Mouse (Mus musculus) heart, postnatal 25 days (tissue): ENCODE data around the gene Ghr. TPM values are rescaled to one million over a fixed set of nuclear protein-coding genes. Genes with fewer than 3 reads are reported as not detected.

Source experiments
- DNase-seq: peaks from one replicate; pipeline ENCODE4 v3.0.0; 2022; ENCODE audit warnings: low spot score
- intact Hi-C: fragments of 180-260 bp; cut with DNase I; formaldehyde crosslinking; loops from one replicate; pipeline ENCODE4 v1.15.1; 2025
- total RNA-seq, 2 experiments: library from RNA; stranded (reverse); gene quantifications; 2 replicates each; pipeline ENCODE4 v1.2.3; 2021

The Ghr gene
- total RNA-seq, 2 experiments from 2014 or later = 155 to 168 TPM

DNA sequence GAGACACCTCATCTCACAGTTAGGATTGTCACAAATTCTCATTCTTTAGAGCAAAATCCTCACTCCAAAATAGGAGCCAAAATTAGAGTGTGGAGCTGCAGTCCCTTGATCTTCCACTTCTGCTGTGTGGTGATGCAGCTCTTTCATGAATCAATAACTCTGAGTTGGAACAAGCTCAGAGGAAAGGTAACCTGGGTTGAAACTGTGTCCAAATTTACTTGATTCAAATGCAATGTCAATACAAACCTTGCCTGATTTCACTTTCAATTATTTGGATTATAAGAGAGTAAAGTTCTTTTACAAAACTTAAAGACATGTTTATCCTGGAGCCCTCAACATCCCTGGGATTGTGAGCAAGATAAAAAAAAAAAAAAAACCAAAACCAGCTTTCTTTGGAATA, 260.3 kb downstream of the Ghr start:
- intact Hi-C loops = no loop called here
- no peak for DNase-seq

DNA sequence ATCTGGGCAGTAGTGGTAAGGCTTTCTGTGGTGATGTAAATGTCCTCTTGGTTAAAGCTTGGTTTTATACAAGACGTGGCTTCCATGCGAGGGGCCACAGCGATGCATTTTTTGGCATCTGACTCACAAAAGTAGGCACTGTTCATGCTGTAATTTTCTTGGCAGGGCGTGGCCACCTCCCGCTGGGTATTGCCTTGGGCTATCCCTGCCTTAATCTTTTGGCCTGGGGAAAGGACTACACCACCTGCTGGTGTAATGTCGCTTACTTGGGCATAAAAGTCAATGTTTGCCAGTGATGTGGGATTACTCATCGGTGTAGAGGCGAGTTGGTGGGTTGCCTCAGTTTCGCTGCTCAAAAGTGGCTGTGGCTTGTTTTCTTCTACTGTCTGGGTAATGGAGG, 263.4 kb downstream of the Ghr start:
- intact Hi-C loops = no loop called here
- no peak for DNase-seq

DNA sequence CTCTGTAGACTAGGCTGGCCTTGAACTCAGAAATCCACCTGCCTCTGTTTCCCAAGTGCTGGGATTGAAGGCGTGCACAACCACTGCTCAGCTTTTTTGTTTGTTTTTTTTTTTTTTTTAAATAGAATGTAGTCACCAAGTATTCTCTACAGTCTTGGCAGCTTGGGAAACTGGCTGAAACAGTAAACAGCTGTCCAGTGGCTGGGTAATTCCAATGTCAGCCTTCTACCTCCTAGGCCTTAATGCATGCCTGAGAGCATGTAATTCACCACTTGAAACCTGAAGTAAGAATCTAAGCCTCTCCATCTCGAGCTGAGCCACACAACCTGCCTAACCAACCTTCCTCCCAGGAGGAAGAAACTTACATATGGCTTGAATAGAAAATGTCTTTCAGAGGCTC, 266.7 kb downstream of the Ghr start:
- DNase-seq = no peak
- intact Hi-C loops = no loop called here

DNA sequence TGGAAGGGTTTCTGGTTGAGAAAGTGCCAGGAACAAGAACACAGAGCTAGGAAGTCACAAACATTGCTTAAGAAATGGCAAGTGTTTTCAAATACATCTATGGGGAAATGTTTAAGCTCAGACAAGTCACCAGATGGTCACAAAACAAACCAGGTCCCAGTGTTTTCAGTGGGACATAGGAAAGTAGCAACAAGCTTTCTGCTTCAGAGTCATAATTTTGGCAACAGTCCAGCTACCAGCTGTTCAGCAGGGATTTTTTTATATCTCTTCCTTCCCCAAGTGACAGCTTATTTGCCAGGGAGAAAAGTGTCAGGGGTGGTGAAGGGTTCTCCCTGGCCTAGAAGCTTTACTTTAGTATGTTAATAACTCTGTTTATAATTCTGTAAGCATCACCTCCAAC, 270.4 kb downstream of the Ghr start:
- DNase-seq = no peak

DNA sequence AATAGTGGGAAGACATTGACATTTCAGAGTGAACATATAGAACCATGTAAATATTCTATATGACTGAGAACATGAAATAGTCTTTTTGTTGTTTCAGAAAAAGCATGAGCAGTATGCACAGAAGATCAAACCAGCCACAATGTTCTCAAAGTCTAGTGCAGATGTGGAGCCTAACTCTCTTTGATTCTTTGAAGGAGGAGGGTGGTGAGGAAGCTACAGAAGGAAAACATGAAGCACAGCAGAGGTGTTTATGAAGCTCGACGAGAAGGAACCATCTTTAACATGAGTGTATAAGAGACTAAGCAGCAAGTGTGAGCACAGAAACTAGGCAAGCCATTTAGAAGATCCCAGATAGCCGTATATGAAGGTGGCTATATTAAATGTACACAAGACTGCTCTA, 273.4 kb downstream of the Ghr start:
- DNase-seq = no peak
- intact Hi-C loops = no loop called here

More for the DNA sequence above, 270.4 kb downstream of the Ghr start:
- intact Hi-C loops = no loop called here

DNA sequence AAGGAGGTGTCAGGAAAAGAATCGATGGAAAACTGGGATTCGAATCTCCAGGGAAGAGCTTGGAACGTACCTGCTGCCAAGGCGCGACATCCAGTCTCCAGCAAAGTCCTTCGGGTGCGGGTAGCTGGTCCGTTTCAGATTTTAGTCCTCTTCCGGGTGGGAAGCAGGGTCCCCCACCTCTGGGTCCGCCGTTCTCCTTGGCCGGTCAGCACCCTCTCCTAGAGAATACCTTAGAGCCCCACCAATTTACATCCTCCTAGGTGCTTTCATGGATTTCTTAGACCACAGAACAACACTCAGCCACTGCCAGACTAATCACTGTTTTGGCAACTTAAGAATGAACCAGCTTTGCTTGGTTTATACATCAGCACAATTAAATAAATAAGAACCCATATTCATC, 279.9 kb downstream of the Ghr start, which contains the start of gene Ccdc152:
Gene Ccdc152, minus strand, starts transcription at position 101 of the 400 bp plus-strand sequence.
- no peak for DNase-seq
- intact Hi-C loops = no loop called here

DNA sequence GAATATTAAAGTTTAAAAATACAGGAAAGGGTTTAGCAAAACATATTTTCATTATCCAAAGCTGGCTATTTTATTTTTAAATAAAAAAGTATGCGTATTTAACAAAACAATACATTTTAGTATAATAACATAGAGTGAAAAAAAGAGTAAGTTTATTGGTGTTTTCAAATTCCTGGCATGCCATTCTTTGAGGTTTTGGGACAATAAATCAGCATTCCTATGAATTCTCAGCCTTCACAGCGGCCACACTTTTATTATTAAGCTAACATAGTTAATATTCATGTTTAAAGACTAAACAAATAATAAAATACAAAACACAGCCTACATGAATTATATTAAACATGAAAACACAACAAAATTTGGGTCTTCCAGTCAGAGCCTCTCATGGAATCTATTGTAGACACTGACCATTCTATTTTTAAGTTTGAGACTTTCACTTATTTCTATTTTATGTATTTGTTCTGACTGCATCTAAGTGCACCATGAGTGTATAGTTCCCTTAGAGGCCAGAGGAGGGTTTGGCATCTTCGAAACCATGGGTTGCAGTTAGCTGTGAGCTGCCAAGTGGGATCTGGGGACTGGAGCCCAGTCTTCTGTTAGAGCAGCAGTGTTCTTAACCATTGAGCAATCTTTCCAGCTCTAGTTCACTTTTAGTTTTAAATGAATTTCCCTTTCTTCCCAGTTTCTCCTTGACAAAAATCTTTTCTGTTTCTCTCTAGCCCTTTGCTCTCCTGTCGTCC, 282.8 kb downstream of the Ghr start:
- intact Hi-C loops = no loop called here

DNA sequence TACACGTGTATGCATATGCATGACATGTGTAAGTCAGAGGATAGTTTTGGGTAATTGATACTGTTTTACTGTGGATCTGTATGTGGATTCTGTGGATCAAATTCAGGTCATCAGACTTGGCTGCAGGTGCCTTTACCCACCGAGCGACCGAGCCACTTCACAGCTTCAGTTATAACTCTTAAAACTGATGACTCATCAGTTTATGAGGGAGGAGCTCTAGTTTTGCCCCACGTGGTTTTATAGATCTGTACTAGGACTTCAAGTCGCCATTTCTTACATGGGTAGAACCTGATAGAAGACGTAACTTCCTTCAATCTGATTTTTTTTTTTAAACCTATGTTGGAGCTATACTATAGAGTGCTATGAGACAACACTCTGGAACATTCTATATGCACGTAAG, 285.7 kb downstream of the Ghr start:
- no peak for DNase-seq
- intact Hi-C loops = loop anchor here (5.0 to 10.0 kb wide), 3 partner anchors 60 to 637 kb away; no protein-coding TSS in a partner anchor

More for the DNA sequence above, 282.8 kb downstream of the Ghr start:
- no peak for DNase-seq

DNA sequence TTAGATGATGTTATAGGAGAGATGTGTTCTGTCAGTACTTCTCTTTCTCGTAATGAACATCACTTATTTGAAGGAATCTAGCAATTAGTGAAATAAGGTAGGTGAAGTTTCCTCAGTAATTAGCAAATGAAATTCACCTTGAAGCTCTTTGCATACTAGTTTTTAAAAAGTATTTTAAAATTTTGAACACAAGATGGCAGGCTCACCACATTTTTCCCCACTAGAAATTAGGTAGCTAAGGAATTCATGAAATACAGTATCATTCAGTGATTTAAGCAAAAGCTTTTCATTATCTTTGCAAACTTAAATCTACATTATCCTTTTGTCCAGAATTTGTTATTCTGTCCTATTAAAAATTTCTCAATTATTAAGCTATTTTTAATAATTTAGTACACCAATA, 287.3 kb downstream of the Ghr start:
- intact Hi-C loops = loop anchor here (5.0 to 10.0 kb wide), 3 partner anchors 61 to 639 kb away; no protein-coding TSS in a partner anchor
- DNase-seq = no peak

DNA sequence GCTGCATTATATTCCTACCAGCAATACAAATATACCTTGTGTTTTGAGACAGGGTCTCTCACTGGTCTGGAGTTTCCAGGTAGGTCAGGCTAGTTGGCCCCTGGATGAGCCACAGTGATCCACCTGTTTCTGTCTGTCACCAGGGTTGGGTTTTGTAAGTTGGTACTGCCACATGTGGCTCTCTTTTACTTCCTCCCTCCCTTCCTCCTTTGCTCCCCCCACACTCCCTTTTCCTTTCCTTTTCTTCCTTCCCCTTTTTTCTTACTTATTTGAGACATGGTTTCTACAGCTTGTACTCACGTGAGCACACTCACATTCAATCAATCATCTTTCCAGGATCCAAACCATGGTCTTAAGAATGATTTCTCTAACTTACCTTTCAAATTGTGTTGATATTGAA, 289.8 kb downstream of the Ghr start:
- no peak for DNase-seq
- intact Hi-C loops = loop anchor here (10.0 kb wide), 1 partner anchor 641 kb away; no protein-coding TSS in a partner anchor

DNA sequence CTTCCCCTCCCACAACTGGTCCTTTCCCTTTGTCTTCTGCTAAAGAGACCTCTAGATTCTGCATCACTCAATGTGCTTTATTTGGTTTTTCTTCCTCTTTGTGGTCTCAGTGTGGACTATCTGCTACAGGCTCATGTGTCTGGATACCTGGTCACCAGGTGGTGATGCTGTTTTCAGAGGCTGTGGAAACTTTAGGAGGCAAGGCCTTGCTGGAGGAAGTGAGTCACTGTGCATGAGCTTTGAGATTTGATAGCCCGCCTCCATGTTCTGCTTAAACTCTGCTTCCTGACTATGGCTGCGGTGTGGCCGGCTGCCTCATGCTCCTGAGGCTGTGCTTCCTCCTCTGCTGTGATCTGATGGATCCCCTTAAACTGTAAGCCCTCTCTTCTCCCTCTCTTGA, 292.9 kb downstream of the Ghr start:
- intact Hi-C loops = loop anchor here (10.0 kb wide), 1 partner anchor 644 kb away; no protein-coding TSS in a partner anchor
- DNase-seq = no peak

DNA sequence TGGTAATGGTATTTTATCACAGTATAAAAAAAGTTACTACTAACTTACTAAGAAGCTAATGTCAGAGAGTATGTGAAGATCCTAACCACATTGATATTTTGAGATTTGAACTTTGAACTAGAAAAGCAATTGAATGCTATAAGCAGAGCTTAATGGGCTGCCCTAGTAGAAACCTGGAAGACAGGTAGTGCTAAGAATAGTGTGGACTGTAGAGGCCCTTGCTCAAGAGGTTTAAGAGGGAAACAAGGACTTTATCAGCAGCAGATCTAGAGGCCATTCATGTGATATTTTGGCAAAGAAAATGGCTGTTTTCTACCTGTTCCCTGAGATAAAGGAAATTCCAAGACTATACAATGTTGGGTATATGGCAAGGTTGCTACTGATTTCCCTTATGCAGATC, 297.3 kb downstream of the Ghr start:
- no peak for DNase-seq
- intact Hi-C loops = no loop called here

DNA sequence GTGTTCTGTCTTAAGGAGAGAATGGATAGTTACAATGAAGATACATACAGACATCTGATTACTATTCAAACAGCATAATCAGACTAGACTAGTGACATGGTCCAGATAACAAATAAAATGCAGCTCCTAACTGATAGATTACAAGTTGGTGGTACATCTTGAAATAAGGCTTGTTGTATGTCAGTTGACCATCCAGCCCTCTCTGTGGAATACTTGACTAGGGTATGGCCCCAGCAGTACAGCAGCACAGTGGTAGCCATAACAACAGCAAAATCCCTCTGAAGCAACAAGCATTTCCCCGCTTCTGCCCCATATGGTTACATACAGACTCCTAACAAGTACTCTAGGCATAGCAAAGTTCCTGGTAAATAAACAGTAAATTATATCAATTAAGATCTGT, 301.6 kb downstream of the Ghr start:
- DNase-seq = no peak

DNA sequence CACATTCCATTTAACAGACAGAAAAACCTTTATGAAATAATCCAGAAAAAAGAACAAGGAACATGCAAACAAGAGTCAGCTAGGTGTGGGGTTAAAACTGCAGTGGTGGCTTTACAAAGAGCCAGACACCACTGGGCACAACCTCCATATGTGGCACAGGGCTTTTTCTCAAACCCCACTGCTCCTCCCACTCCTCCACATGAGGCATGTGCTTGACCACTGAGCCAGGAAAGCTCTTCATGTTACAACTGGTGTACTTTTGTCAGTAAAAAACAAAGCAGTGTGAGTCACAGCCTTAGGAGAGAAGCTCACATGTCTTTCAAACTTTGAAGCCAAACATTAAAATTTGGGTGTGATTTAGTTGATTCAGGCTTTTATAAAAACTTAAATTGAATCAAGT, 302.1 kb downstream of the Ghr start:
- no peak for DNase-seq
- intact Hi-C loops = no loop called here

More for the DNA sequence above, 301.6 kb downstream of the Ghr start:
- intact Hi-C loops = no loop called here

DNA sequence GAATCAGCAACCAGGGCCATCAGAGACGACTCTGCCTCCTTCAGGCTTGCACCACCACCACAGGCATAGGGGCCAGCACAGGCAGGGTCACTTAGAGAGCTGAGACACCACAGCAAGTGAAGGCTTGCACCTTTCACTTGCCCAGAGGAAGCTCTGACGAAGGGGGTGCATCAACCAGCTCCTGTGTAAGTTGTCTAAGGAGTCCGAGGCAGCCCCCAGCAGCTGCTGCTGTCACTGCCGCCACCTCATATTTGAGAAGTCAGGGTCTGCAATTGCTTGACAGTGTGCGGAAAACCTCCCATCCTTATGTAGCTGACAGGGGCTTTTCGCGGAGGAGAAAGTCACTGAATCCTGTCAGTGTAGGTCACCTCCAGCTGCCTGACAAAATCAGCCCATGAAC, 304.1 kb downstream of the Ghr start:
- intact Hi-C loops = no loop called here
- DNase-seq = no peak

DNA sequence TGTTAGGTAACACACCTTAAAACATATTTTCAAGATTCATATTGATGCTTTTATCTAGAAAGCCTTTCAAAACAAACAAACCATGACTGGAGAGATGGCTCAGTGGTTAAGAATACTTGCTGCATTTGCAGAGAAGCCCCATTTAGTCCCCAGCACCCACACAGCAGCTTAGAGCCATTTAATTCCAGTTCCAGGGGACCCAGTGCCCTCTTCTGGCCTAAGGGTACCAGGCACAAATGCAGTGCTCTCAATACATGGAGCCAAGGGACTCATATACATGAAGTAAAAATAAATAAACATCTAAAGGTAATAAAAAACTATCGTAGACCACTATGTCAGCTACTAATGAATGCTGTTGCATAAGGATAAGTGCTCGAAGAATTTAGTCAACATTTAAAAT, 305.9 kb downstream of the Ghr start:
- no peak for DNase-seq
- intact Hi-C loops = loop anchor here (2.0 kb wide), 1 partner anchor 61 kb away; no protein-coding TSS in a partner anchor

DNA sequence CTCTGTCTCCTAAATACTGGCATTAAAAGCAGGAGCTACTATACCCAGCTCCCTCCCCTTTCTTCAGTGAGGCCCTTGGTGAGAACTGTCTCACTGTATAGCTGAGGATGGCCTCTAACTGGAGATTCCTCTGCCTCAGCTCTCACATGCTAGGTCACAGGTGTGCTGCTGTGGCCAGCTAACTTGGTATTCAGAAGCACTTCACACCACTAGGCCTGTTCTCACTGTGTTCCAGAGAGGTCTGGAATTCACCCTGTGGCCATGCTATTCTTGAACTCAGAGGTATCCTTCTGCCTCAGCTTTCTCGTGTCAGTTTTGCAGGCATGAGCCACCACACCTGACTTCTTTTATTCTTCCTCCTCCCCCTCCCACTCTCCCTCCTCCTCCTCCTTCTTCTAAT, 310.1 kb downstream of the Ghr start:
- intact Hi-C loops = no loop called here

DNA sequence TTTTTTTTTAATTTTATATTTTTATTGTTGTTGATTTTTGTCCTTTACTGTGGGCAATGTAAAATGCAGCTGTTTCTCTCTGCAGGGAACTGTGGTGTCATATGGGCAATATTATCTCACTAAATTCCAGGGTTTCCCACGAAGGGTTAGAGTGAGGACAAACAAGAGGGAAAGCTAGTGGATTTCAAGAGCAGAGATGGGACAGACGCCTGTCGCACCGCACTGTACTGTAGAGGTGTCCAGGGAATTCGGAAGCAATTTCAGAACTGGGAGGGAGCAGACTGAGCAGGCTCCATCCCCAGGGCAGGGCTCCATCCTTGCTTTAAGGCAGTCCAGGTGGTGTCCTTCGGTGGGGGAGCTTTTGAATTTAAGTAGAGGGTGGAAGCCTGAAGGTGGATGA, 312.1 kb downstream of the Ghr start:
- DNase-seq = no peak
- intact Hi-C loops = loop anchor here (2.0 kb wide), 1 partner anchor 44 kb away; no protein-coding TSS in a partner anchor

More for the DNA sequence above, 310.1 kb downstream of the Ghr start:
- no peak for DNase-seq

DNA sequence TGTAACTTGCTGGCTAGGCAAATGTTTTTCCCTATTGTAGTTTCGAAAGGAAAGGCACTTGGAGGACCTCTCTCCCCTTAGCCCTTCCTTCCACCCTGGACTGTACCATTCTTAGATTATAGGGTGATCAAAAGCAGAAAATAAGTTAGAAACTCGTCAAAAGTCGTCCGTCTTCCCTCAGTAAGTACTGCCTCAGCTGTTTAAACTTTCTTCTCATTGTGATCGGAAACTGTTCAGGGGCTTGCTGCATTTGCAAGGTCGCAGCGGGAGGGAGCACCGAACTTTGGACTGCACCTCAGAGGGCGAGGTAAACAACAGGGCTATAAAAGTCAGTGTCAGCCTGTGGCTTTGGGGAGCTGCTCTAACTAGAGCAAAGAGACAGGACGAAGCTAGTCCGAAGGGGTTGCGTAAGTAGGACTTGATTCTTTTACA, 312.6 kb downstream of the Ghr start:
- peak; percentile 73 for DNase-seq
- intact Hi-C loops = loop anchor here (2.0 kb wide), 1 partner anchor 44 kb away; no protein-coding TSS in a partner anchor

DNA sequence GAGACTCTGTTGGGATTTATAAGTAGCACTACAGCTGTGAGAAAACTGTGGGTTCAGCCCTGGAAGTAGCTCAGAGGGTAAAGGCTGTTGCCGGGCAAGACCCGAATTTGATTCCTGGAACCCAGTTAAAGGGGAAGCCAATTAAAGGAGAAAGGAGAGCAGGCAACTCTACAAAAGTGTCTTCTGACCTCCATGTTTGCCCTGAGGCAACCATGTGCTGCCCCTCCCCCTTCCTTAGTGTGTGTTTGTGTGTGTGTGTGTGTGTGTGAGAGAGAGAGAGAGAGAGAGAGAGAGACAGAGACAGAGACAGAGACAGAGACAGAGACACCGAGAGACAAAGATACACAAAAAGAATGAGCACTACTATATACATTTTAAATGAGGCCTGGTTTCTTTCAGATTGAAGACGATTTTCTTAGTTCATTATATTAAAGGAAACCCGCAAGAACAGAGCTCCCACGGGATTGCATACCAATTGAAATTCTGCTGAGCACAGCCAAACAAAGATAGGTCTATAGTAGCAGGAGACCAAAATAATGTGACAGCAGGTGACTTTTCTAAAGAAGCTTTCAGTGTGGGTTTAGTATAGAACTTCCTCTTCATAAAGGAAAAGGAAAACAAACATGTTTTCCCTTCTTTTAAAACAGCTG, 313.2 kb downstream of the Ghr start:
- DNase-seq = no peak
- intact Hi-C loops = loop anchor here (2.0 kb wide), 1 partner anchor 43 kb away; no protein-coding TSS in a partner anchor

DNA sequence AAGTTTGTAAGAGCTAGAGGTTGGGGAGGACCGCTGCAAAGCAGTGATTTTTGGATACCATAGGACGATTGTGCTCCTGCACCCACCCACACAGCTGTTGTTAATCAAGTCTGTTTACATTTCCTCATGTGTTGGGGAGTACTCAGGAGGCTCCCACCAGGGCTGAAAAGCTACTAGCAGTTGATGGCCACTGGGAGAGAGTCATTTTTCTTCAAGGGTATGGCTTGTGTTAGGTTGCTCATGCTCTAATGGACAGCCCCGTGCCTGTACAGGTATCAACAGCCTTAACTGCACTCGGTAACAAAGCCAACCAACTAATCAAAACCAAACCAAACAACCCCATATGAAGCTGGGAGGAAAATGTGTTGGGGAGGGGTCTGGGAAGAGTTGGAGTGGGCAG, 313.8 kb downstream of the Ghr start:
- intact Hi-C loops = no loop called here
- DNase-seq = no peak
